Mouse (Mus musculus) MEL (cell line): ENCODE measurements around the gene Rnf145.

ENCODE experiments used
- CTCF ChIP-seq, 3 experiments: IDR thresholded peaks in 2 of 3; conservative IDR thresholded peaks in 1 of 3; 2 replicates each; pipeline ENCODE4 v1.5.1; 2011 to 2012; ENCODE audit warnings: low read length in 3 of 3, low read depth in 2 of 3, mild to moderate bottlenecking in 2 of 3, improper control_type of control experiment in 1 of 3, inconsistent platforms in 1 of 3, mixed read lengths in 1 of 3, moderate library complexity in 1 of 3; ENCODE audit not compliant: control insufficient read depth in 1 of 3, insufficient read depth in 1 of 3, poor library complexity in 1 of 3, severe bottlenecking in 1 of 3
- GABPA ChIP-seq: IDR thresholded peaks from 2 replicates; pipeline ENCODE4 v1.6.1; 2012; ENCODE audit warnings: low read depth, mild to moderate bottlenecking, inconsistent platforms, low read length, improper control_type of control experiment, moderate library complexity
- NELFE ChIP-seq: IDR thresholded peaks from 2 replicates; pipeline ENCODE4 v1.6.1; 2011; ENCODE audit warnings: low read depth, low read length, improper control_type of control experiment
- POLR2A ChIP-seq, 2 experiments: IDR thresholded peaks; 2 replicates each; pipeline ENCODE4 v1.6.1; 2011 to 2012; ENCODE audit warnings: low read length in 2 of 2, mild to moderate bottlenecking in 2 of 2, control low read depth in 1 of 2, improper control_type of control experiment in 1 of 2, low read depth in 1 of 2, moderate library complexity in 1 of 2; ENCODE audit not compliant: control insufficient read depth in 1 of 2, insufficient read depth in 1 of 2, poor library complexity in 1 of 2
- POLR2AphosphoS2 ChIP-seq: IDR thresholded peaks from 2 replicates; pipeline ENCODE4 v1.6.1; 2011; ENCODE audit warnings: low read length, improper control_type of control experiment
- ZNF384 ChIP-seq: IDR thresholded peaks from 2 replicates; pipeline ENCODE4 v1.6.1; 2012; ENCODE audit warnings: low read depth, mild to moderate bottlenecking, inconsistent platforms, low read length, improper control_type of control experiment

GRCm38 (mm10) chr11:44606881-44607280, 88.1 kb downstream of the Rnf145 start:
- no peak for TF ChIP-seq CTCF (IDR thresholded peaks at IDR 0.05 in 2 of 3, conservative IDR thresholded peaks at IDR 0.05 in 1 of 3; ENCODE audit: control insufficient read depth in 1 of 3, insufficient read depth in 1 of 3, low read depth in 2 of 3, low read length in 3 of 3, poor library complexity in 1 of 3, severe bottlenecking in 1 of 3)
- TF ChIP-seq POLR2A (IDR thresholded peaks at IDR 0.05; ENCODE audit: control insufficient read depth in 1 of 2, insufficient read depth in 1 of 2, low read depth in 1 of 2, low read length in 2 of 2, poor library complexity in 1 of 2) = no peak
- TF ChIP-seq NELFE = no peak
- no peak for TF ChIP-seq POLR2AphosphoS2
- TF ChIP-seq ZNF384 = no peak
- no peak for TF ChIP-seq GABPA
